Mouse (Mus musculus) bone marrow macrophage, adult 2 months (primary cell): ENCODE data around the gene Uba52.

Experiments used
- CTCF ChIP-seq: IDR thresholded peaks from 2 replicates; pipeline ENCODE4 v1.5.1; 2012; ENCODE audit warnings: low read depth, mild to moderate bottlenecking, low read length, moderate library complexity
- POLR2A ChIP-seq: IDR thresholded peaks from 2 replicates; pipeline ENCODE4 v1.6.1; 2012; ENCODE audit warnings: mild to moderate bottlenecking, low read depth, low read length, borderline replicate concordance

DNA sequence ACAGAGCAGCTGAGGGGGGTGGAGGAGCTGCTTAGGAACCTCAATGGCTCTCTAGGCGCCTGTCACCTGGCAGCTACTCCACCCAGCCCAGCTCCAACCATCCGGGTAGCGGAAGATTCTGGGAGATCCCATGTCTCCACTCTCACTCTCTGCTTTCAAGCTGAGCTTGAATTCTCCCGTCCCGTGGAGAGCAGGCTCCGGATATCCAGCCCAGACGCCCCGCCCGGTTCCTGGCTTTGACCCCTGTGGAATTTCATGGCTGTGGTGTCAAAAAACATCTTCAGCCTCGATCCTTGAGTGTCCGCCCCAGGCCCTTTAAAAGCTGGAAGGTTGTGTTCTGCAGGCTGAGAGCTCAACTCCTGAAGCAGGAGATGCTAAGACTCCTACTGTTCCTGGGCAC lies 43.8 kb downstream of the Uba52 start:
- TF ChIP-seq CTCF = no peak
- no peak for TF ChIP-seq POLR2A
